Mouse (Mus musculus) stomach, postnatal 0 days (tissue): ENCODE measurements around the gene 9130213A22Rik. TPM values are rescaled to one million over a fixed set of nuclear protein-coding genes. Genes with fewer than 3 reads are reported as not detected.

Experiments used
- ATAC-seq: fragments of 200-750 bp; cut with Nextera tagmentation; 2 replicates; pipeline ENCODE4 v1.8.0; 2017; ENCODE audit not compliant: low FRiP score, low TSS enrichment
- DNase-seq: peaks from one replicate; pipeline ENCODE4 v3.0.0-alpha.2; 2016; ENCODE audit warnings: low spot score
- H3K27ac ChIP-seq: fragments of 300-500 bp; sonication (generic); replicated peaks from 2 replicates; pipeline ENCODE4 v1.5.1; 2014; ENCODE audit warnings: mild to moderate bottlenecking, control low read depth
- H3K27me3 ChIP-seq: fragments of 300-500 bp; sonication (generic); 2 replicates; pipeline ENCODE4 v1.6.1; 2014; ENCODE audit warnings: low read length; ENCODE audit not compliant: control insufficient read depth, insufficient read depth
- H3K36me3 ChIP-seq: fragments of 300-500 bp; sonication (generic); 2 replicates; pipeline ENCODE4 v1.6.1; 2014; ENCODE audit warnings: low read length, mixed read lengths; ENCODE audit not compliant: control insufficient read depth, insufficient read depth
- H3K4me1 ChIP-seq: fragments of 300-500 bp; sonication (generic); replicated peaks from 2 replicates; pipeline ENCODE4 v1.6.1; 2014; ENCODE audit warnings: antibody characterized with exemption; ENCODE audit not compliant: control insufficient read depth, insufficient read depth
- H3K4me2 ChIP-seq: fragments of 300-500 bp; sonication (generic); replicated peaks from 2 replicates; pipeline ENCODE4 v1.6.1; 2014; ENCODE audit warnings: low read depth, mild to moderate bottlenecking, control low read depth, moderate library complexity
- H3K4me3 ChIP-seq: fragments of 300-500 bp; sonication (generic); 2 replicates; pipeline ENCODE4 v1.5.1; 2014; ENCODE audit warnings: low read depth, low read length, control low read depth
- H3K9ac ChIP-seq: fragments of 300-500 bp; sonication (generic); 2 replicates; pipeline ENCODE4 v1.6.1; 2014; ENCODE audit warnings: mild to moderate bottlenecking, low read length, control low read depth, mixed read lengths
- H3K9me3 ChIP-seq: fragments of 300-500 bp; sonication (generic); 2 replicates; pipeline ENCODE4 v1.6.1; 2016; ENCODE audit warnings: low read length; ENCODE audit not compliant: control insufficient read depth
- CTCF ChIP-seq: IDR thresholded peaks from 2 replicates; pipeline ENCODE4 v1.5.1; 2016; ENCODE audit warnings: antibody characterized with exemption, low read depth, mild to moderate bottlenecking, moderate library complexity
- EP300 ChIP-seq: optimal IDR thresholded peaks from 2 replicates; pipeline ENCODE3; 2016; ENCODE audit warnings: antibody characterized with exemption
- WGBS: fragments of 180-500 bp; shearing (Covaris S2); extraction: QIAGEN DNeasy Blood & Tissue Kit; methylation state at CpG from one replicate; pipeline ENCODE4 v1.1.7; 2014; 5-methylcytosine and 5-hydroxymethylcytosine counted together
- polyA plus RNA-seq: library from polyadenylated mRNA; unstranded; fragments of >200 nt; fragmentation: Nextera tagmentation; extraction: Ambion mirVana; gene quantifications from 2 replicates; pipeline ENCODE4 v1.2.1, GENCODE M21; 2015

9130213A22Rik gene
- polyA plus RNA-seq, 1 experiment from 2014 or later = 0.24 TPM

- ATAC-seq = no peak
Measured at GRCm38 (mm10) chr11:69106842-69107241, 15.5 kb downstream of the 9130213A22Rik start.

GRCm38 (mm10) chr11:69106299-69106698, 16.1 kb downstream of the 9130213A22Rik start:
- peaks cover 81% of the 10 kb centered on the region for H3K36me3 ChIP-seq
- no peak for ATAC-seq
- H3K27me3 ChIP-seq = no peaks in the 10 kb centered on the region
- no peak overlapping the region for H3K9ac ChIP-seq
- no peak overlapping the region for H3K4me2 ChIP-seq
- TF ChIP-seq CTCF = no peak
- TF ChIP-seq EP300 = no peak
- H3K4me1 ChIP-seq = no peaks in the 10 kb centered on the region
- 90% methylated on average over 11 of the region's 11 CpGs for WGBS
- no peak for DNase-seq
- no peak overlapping the region for H3K27ac ChIP-seq
- no peaks in the 10 kb centered on the region for H3K9me3 ChIP-seq
- H3K4me3 ChIP-seq = no peak overlapping the region

More at GRCm38 (mm10) chr11:69106842-69107241, 15.5 kb downstream of the 9130213A22Rik start:
- TF ChIP-seq EP300 (no peak), CTCF (no peak)
- no peak overlapping the region for H3K4me3 ChIP-seq
- no peak overlapping the region for H3K27ac ChIP-seq
- WGBS = 86% methylated on average over 11 of the region's 11 CpGs
- H3K9ac ChIP-seq = no peak overlapping the region
- H3K4me2 ChIP-seq = no peak overlapping the region
- DNase-seq = no peak
- H3K27me3 ChIP-seq = no peaks in the 10 kb centered on the region
- H3K4me1 ChIP-seq = no peaks in the 10 kb centered on the region
- H3K36me3 ChIP-seq = peaks cover 76% of the 10 kb centered on the region
- no peaks in the 10 kb centered on the region for H3K9me3 ChIP-seq

GRCm38 (mm10) chr11:69105796-69106195, 16.6 kb downstream of the 9130213A22Rik start:
- Histone ChIP-seq H3K27me3 (no peaks in the 10 kb centered on the region), H3K36me3 (peaks cover 86% of the 10 kb centered on the region), H3K27ac (no peak overlapping the region), H3K9me3 (no peaks in the 10 kb centered on the region), H3K4me2 (no peak overlapping the region), H3K9ac (no peak overlapping the region), H3K4me1 (no peaks in the 10 kb centered on the region), H3K4me3 (no peak overlapping the region)
- 68% methylated on average over 2 of the region's 2 CpGs for WGBS
- DNase-seq (no peak), ATAC-seq (no peak)
- TF ChIP-seq CTCF (no peak), EP300 (no peak)

GRCm38 (mm10) chr11:69105227-69105626, 17.2 kb downstream of the 9130213A22Rik start:
- H3K27me3 ChIP-seq = no peaks in the 10 kb centered on the region
- TF ChIP-seq CTCF = no peak
- WGBS = 85% methylated on average over 6 of the region's 6 CpGs
- H3K4me1 ChIP-seq = no peaks in the 10 kb centered on the region; the same call in 1 of the 2 replicates
- H3K4me2 ChIP-seq = no peak overlapping the region
- H3K9me3 ChIP-seq = no peaks in the 10 kb centered on the region
- no peak overlapping the region for H3K4me3 ChIP-seq
- ATAC-seq = no peak
- H3K27ac ChIP-seq = no peak overlapping the region
- H3K9ac ChIP-seq = no peak overlapping the region
- peaks cover 91% of the 10 kb centered on the region for H3K36me3 ChIP-seq
- DNase-seq = no peak

GRCm38 (mm10) chr11:69104487-69104886, 17.9 kb downstream of the 9130213A22Rik start:
- Histone ChIP-seq H3K4me2 (no peak overlapping the region), H3K9me3 (no peaks in the 10 kb centered on the region), H3K4me3 (no peak overlapping the region), H3K27ac (no peak overlapping the region), H3K36me3 (peaks cover 89% of the 10 kb centered on the region), H3K27me3 (no peaks in the 10 kb centered on the region), H3K9ac (no peak overlapping the region), H3K4me1 (no peaks in the 10 kb centered on the region; the same call in 1 of the 2 replicates)
- ATAC-seq (no peak), DNase-seq (no peak)
- TF ChIP-seq EP300 (no peak), CTCF (no peak)
- WGBS = 88% methylated on average over 14 of the region's 14 CpGs

- H3K27ac ChIP-seq = no peak overlapping the region
- H3K9me3 ChIP-seq = no peaks in the 10 kb centered on the region
- DNase-seq = no peak
- 88% methylated on average over 15 of the region's 15 CpGs for WGBS
- H3K9ac ChIP-seq = no peak overlapping the region
- H3K36me3 ChIP-seq = peaks cover 82% of the 10 kb centered on the region
- TF ChIP-seq CTCF (no peak), EP300 (no peak)
- H3K27me3 ChIP-seq = no peaks in the 10 kb centered on the region
- ATAC-seq = no peak
- no peak overlapping the region for H3K4me3 ChIP-seq
- H3K4me2 ChIP-seq = no peak overlapping the region
- no peaks in the 10 kb centered on the region; the same call in 1 of the 2 replicates for H3K4me1 ChIP-seq
Measured at GRCm38 (mm10) chr11:69103531-69104435, 18.6 kb downstream of the 9130213A22Rik start.
